8 mouse cellular contexts compared by ENCODE assay signal in genomic region chr17:33940206-33940805, GRCm38 (mm10). TPM values are rescaled to one million over a fixed set of nuclear protein-coding genes. Genes with fewer than 3 reads are reported as not detected.
DNase-seq lines count a peak whose midpoint lies in the region; ATAC-seq lines count a peak whose summit lies in the region.

TSS of gene Pfdn6 (minus strand) at chr17:33940343.
TSS of gene Wdr46 (plus strand) at chr17:33940660.

- intact Hi-C loops in gastrocnemius, postnatal 14 days (cut with DNase I; ENCODE audit: low total_unique reads) = no loop called here

- DNase-seq in adrenal gland, adult 18-20 months (ENCODE audit: low spot score in 2 of 2) = peak; percentile 81 to 86
- DNase-seq in embryo, embryonic 10.5 days (ENCODE audit: low spot score) = peak; percentile 97
- peak; percentile 85 for DNase-seq in gastrocnemius, postnatal 14 days
- DNase-seq in induced T-regulatory cell, adult 2 months (ENCODE audit: low read depth) = peak; percentile 97
- DNase-seq in left cerebral cortex, adult 8-10 months (ENCODE audit: low spot score in 2 of 2) = peak in 1 of 2 experiments; percentile 66
- peak; percentile 89 to 93 for DNase-seq in right cerebral cortex, adult 2 months (ENCODE audit: low spot score in 2 of 2)
- DNase-seq in urinary bladder, postnatal 36 days (ENCODE audit: low spot score in 2 of 2) = peak; percentile 79 to 84

- peak; percentile 96 for ATAC-seq in megakaryocyte, adult 5-6 weeks (ENCODE audit: poor library complexity, severe bottlenecking)

RNA-seq across cellular contexts. Expression of gene Pfdn6, which starts in this region (rescaled TPM):
- 10 to 100 TPM; 79.6 to 90.7 TPM for total RNA-seq in adrenal gland, adult 18-20 months (2021)
- 10 to 100 TPM; 53.6 to 54.9 TPM for total RNA-seq in gastrocnemius, postnatal 14 days (2021)
- total RNA-seq in left cerebral cortex, adult 8-10 months (2022) = 100 to 1,000 TPM in 1 of 4 experiments, 10 to 100 TPM in 3; 81.6 to 112 (median 95.7) TPM
- total RNA-seq in megakaryocyte, adult 5-6 weeks (2015) = 84.1 and 88.3 TPM in 2 replicates
- total RNA-seq in megakaryocyte, adult 5-6 weeks (2017) = 148 and 161 TPM in 2 replicates

RNA-seq across cellular contexts. Expression of gene Wdr46, which starts in this region (rescaled TPM):
- total RNA-seq in adrenal gland, adult 18-20 months (2021) = 10 to 100 TPM; 29.2 to 35.7 TPM
- total RNA-seq in gastrocnemius, postnatal 14 days (2021) = 10 to 100 TPM; 11.1 to 12.3 TPM
- total RNA-seq in left cerebral cortex, adult 8-10 months (2022) = 10 to 100 TPM; 10.9 to 14.7 (median 13.7) TPM
- 12.2 and 12.4 TPM in 2 replicates for total RNA-seq in megakaryocyte, adult 5-6 weeks (2015)
- 21.6 and 23.7 TPM in 2 replicates for total RNA-seq in megakaryocyte, adult 5-6 weeks (2017)
